Mouse (Mus musculus): ENCODE data around the gene Iqsec1. TPM values are rescaled to one million over a fixed set of nuclear protein-coding genes. Genes with fewer than 3 reads are reported as not detected.
A peak's percentile ranks its signal among the peaks of the same experiment; 100 is the strongest.

The Iqsec1 gene
- total RNA-seq, 1 experiment from 2014 or later: 86.8 TPM

- DNase-seq: peak; percentile 26
Measured at GRCm38 (mm10) chr6:90969341-90969871, 19.1 kb downstream of the Iqsec1 start.

DNA sequence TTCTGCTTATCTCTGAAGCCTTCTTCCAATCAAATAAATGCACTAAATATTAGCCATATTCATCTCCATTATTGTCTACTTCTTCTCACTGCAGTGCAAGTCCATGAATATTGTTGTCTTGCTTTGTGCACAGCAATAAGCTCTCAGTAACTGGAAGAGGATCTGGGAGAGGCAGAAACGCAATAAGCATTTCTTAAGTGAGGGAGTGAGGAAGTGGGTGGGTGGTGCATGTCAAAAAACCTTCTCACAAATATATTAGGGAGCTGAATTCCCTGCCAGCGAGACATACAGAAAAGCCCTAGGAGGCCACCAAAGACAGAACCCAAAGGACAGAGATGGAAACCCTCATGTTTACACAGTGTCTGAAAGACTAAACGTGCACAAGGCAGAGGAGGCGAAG lies 35.1 kb downstream of the Iqsec1 start:
- DNase-seq: no peak

- DNase-seq: no peak
Measured at GRCm38 (mm10) chr6:90950936-90951335, 37.5 kb downstream of the Iqsec1 start.

- no peak for DNase-seq
Measured at GRCm38 (mm10) chr6:90948097-90948496, 40.4 kb downstream of the Iqsec1 start.

- no peak for DNase-seq
Measured at GRCm38 (mm10) chr6:90945560-90946230, 42.8 kb downstream of the Iqsec1 start.

DNA sequence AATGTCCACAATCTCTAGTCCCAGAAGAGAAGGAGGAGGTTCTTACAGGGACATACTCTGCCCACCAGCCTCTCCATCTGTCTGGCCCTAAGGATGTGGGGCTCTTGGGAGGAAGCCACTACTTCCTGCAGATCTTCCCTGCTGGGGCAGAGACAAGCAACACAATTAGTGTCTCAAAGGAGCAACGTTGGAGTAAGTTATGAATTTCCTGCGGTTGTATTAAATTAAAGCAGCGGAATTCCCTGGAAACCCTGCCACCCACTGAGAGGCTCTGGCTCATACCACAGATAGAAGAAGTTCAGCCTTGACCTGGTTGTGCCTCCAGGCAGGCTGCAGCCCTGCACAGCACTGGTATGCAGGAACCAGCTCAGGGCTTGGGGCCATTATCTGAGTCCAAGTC lies 47.2 kb downstream of the Iqsec1 start:
- peak; percentile 22 for DNase-seq

- DNase-seq: no peak
Measured at GRCm38 (mm10) chr6:90933656-90934055, 54.8 kb downstream of the Iqsec1 start.

GRCm38 (mm10) chr6:90928806-90929205 lies 59.7 kb downstream of the Iqsec1 start:
- no peak for DNase-seq

GRCm38 (mm10) chr6:90925472-90925871 lies 63.0 kb downstream of the Iqsec1 start:
- peak; percentile 14 for DNase-seq

DNA sequence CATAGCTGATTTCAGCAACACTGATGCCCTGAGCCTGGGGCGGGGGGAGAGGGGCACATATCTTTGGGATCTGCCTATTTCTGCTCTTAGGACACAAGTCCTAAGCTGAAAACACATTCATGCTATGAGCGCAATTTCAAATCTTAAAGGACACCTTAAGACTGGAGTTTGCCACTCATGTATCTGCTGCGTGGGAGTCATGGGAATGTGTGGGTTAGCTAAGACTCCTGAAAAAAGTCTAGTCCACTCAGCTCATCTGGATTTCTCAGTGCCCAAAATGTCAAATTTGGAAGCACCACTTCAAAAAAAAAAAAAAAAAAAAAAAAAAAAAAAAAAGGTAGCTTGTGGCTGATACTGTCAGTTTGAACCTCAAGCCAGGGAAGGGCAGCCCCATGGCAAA lies 63.7 kb downstream of the Iqsec1 start:
- DNase-seq: no peak

DNA sequence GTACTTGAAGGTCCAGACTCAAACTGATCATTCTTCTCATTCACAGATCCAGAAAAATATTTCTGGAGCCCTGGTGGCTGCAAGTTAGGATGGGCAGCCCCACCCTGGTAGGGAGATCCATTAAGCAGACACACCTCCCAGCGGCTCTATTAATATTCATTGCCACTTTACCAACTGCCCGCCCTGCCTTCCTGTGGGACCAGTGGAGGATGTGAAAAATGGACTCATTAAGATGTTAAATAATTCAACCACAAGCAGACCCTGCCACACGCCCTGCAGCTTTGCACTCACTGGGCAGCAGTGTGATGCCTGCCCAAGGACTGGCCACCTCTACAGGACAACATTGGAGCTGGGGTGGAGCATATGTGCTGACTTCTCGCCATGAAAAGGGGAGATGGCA lies 64.1 kb downstream of the Iqsec1 start:
- no peak for DNase-seq

GRCm38 (mm10) chr6:90921259-90921946 lies 67.1 kb downstream of the Iqsec1 start:
- DNase-seq: no peak

GRCm38 (mm10) chr6:90920510-90921220 lies 67.8 kb downstream of the Iqsec1 start:
- DNase-seq: no peak

DNA sequence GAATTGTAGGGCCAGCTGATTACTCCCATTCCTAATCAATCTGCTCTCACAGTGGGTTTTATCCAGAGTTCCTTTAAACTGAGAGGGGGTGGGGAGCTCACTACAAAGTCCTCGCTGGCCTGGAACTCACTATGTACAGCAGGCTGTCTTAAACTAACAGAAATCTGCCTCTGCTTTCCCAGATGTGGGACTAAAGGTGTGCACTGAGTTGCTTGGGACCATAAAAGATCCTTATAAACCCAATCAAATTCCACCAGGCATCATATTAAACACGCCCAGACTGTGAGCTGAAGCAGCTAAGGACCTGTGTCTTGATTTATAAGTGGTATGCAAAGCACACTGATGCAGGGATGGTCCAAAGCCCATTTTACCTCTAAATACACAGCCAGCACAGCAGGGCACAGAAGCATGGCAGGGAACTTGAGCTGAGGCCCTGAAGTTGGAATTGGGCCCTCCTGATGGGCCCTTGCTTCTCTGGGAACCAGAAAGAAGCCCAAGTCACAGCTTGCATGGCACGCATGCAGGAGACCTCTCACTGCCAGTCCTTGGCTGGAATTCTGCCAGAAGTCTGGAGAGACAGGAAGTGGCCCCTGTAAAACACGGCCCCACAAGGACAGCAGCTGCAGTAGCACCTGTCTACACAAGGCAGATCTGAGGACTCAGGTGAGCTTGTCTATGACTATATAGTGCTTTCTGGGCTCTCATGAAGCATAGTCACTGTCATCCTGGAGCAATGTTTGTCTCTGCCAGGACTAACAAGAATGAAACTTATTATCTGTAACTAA lies 68.7 kb downstream of the Iqsec1 start:
- DNase-seq: no peak

DNA sequence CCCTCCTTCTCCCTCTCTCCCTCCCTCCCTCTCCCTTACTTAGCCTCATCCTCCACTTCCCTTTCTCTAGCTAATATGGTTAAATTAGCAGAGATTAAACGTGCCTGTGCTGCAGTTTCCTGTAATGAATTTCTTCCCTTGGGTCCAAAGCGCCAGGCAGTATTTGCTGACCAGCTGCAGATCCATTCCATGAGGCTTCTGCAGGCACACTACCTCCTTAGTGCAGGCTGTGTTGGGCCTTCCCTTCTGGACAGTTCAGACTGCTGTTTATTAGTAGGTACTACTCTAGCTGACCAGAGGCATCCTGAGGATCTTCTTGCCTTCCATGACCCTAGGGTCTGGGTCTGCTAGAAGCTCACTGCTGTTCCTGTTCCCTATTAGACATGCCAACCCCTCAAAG lies 72.9 kb downstream of the Iqsec1 start:
- no peak for DNase-seq

GRCm38 (mm10) chr6:90913771-90914170 lies 74.7 kb downstream of the Iqsec1 start:
- DNase-seq: no peak

GRCm38 (mm10) chr6:90912768-90913167 lies 75.7 kb downstream of the Iqsec1 start:
- no peak for DNase-seq

- no peak for DNase-seq
Measured at GRCm38 (mm10) chr6:90904143-90904542, 84.3 kb downstream of the Iqsec1 start.

DNA sequence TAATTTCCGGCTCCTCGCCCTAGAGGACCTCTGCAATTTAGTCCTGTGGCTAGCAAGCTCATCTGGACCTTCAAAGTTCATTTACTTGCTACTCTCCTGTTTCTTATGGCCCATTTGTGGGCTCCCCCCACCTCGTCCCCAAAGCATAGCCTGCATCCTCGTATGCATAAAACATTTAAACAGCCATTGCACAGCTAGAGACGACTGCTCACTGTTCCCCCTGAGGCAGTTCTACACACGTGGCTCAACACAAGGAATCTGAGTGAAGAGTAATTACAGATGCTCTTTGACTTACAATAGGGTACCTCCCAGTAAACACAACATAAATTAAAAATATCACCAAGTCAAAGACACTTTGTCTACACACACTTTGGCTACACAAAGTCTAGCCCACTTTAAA lies 88.2 kb downstream of the Iqsec1 start:
- no peak for DNase-seq

DNA sequence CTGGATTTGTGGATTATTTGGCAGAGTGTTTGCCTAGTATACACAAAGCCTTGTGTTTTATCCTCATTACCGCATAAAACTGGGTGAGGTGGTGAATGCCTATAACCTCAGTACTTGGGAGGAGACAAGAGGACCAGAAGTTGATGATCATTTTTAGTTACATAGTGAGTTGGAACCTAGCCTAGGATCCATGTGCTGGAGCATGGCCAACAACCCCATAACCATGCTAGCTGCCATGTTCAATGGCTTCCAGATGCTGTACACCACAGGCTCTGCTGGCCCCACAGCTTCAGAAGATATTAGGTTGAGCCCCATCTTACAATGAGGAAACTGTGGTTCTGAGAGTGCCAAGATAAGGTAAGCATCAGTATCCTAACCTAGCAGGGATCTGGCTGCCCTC lies 89.2 kb downstream of the Iqsec1 start:
- no peak for DNase-seq

DNA sequence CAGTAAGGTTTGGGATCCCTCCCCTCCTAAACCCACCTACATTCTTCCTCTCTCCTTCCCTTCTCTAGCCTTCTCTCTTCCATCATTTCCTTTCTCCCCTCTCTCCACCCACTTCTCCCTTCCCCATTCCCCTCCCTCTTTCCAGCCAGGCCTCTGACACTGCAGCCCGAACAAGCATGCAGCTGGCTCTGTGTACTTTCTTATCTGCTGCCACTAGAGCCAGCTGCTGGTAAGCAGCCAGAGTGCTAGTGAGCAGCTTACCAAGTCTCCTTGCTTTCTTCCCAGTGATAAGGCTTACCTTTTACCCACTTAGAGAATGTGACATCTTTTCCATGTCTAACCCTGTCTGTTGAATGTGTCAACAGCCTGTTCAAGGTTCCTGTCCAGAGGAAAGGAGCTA lies 90.4 kb downstream of the Iqsec1 start:
- DNase-seq: no peak

DNA sequence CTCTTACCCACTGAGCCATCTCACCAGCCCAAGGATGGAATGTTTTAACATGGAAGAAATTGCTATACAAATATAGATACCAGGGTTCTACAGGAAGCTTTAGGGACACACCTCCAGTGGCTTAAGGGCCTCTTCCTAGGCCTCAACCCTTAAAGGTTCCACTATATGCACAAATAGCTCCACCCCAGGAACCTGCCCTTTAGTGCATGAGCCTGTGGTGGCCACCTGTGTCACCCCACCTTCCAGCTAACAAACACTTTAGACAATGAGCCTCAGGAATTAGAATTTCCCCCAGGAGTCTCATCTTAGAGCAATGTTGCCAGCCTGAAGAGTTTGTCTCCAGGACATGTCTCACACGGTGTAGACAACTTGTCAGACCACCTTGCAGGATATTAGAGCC lies 96.1 kb downstream of the Iqsec1 start:
- DNase-seq: no peak

All from adrenal gland, postnatal 14 days (tissue).